Mouse (Mus musculus) lung, embryonic 15.5 days (tissue): ENCODE data around the gene Akirin2. TPM values are rescaled to one million over a fixed set of nuclear protein-coding genes. Genes with fewer than 3 reads are reported as not detected.

Experiments used
- ATAC-seq: fragments of 200-750 bp; cut with Nextera tagmentation; 2 replicates; pipeline ENCODE4 v1.8.0; 2017; ENCODE audit warnings: moderate number of reproducible peaks, borderline replicate concordance; ENCODE audit not compliant: low FRiP score, low TSS enrichment; ENCODE audit errors: extremely low read depth
- H3K27ac ChIP-seq: fragments of 300-500 bp; sonication (generic); 2 replicates; pipeline ENCODE4 v1.5.1; 2015; ENCODE audit warnings: moderate library complexity, mild to moderate bottlenecking, inconsistent platforms
- H3K27me3 ChIP-seq: fragments of 300-500 bp; sonication (generic); 2 replicates; pipeline ENCODE4 v1.6.1; 2015; ENCODE audit warnings: inconsistent platforms
- H3K36me3 ChIP-seq: fragments of 300-500 bp; sonication (generic); 2 replicates; pipeline ENCODE4 v1.6.1; 2015; ENCODE audit warnings: inconsistent platforms
- H3K4me1 ChIP-seq: fragments of 300-500 bp; sonication (generic); 2 replicates; pipeline ENCODE4 v1.6.1; 2015; ENCODE audit warnings: inconsistent platforms
- H3K4me2 ChIP-seq: fragments of 300-500 bp; sonication (generic); 2 replicates; pipeline ENCODE4 v1.6.1; 2015; ENCODE audit warnings: inconsistent platforms, mild to moderate bottlenecking, moderate library complexity
- H3K4me3 ChIP-seq: fragments of 300-500 bp; sonication (generic); 2 replicates; pipeline ENCODE4 v1.5.1; 2015; ENCODE audit warnings: mild to moderate bottlenecking, inconsistent platforms
- H3K9ac ChIP-seq: fragments of 300-500 bp; sonication (generic); 2 replicates; pipeline ENCODE4 v1.6.1; 2015; ENCODE audit warnings: inconsistent platforms
- H3K9me3 ChIP-seq: fragments of 300-500 bp; sonication (generic); 2 replicates; pipeline ENCODE4 v1.6.1; 2016; ENCODE audit warnings: inconsistent platforms
- WGBS: fragments of 180-500 bp; shearing (Covaris S2); methylation state at CpG from one replicate; pipeline ENCODE4 v1.1.7; 2015; 5-methylcytosine and 5-hydroxymethylcytosine counted together
- polyA plus RNA-seq: library from polyadenylated mRNA; unstranded; fragments of >200 nt; fragmentation: Nextera tagmentation; extraction: Ambion mirVana; gene quantifications from 2 replicates; pipeline ENCODE4 v1.2.1, GENCODE M21; 2015

Akirin2 gene
- polyA plus RNA-seq, result 54.5 and 56.1 TPM in 2 replicates

DNA sequence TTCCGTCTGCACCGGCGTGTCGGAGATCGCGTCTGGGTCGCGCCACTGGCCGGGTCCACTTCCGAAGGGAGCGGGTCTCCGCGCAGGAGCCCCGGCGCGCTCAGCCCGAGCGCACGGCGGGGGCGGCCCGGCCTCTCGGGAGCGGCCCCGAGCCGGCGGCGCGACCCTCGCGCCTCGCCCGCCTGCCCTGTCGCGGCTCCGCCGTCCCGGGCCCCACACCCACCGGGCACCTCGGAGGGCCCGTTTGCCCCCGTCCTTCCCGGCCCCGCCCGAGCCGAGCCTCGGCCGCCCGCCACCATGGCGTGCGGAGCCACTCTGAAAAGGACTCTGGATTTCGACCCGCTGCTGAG is at the start of gene Akirin2:
Gene Akirin2, plus strand, starts transcription at position 190 of the 350 bp plus-strand sequence.
- Histone ChIP-seq H3K9me3 (no peaks in the 10 kb centered on the region), H3K4me2 (peak within 1 kb of the TSS; percentile 50), H3K27ac (peak within 1 kb of the TSS; percentile 94), H3K27me3 (no peaks in the 10 kb centered on the region), H3K9ac (peak within 1 kb of the TSS; percentile 99), H3K36me3 (no peaks in the 10 kb centered on the region), H3K4me1 (peaks cover 15% of the 10 kb centered on the region), H3K4me3 (peak within 1 kb of the TSS; percentile 98)
- peak; percentile 58 for ATAC-seq
- WGBS, result under 1% methylated on average over 49 of the region's 53 CpGs

DNA sequence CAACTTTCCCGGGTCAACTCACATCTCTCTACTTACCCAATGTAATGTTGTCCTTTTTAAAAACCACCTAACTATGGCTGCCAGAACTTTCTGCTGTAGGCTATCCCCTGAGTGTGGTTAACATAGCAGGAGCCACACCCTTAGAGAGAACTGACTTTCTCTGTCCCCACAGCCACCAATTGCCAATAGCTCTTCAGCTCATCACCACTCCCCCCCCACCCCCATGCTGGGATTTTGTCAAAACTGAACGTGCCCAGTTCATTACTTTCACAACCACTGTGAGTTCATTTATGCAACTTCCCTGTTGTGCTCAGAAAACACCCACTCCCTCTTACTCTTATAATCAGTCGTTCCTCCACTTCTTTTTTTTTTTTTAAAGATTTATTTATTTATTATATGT is 40.4 kb upstream of the Akirin2 start:
- no peaks in the 10 kb centered on the region for H3K4me1 ChIP-seq
- H3K9ac ChIP-seq, result no peak overlapping the region
- H3K4me3 ChIP-seq, result no peak overlapping the region
- no peaks in the 10 kb centered on the region for H3K9me3 ChIP-seq
- H3K27me3 ChIP-seq, result no peaks in the 10 kb centered on the region
- no peaks in the 10 kb centered on the region for H3K36me3 ChIP-seq
- H3K4me2 ChIP-seq, result no peak overlapping the region
- ATAC-seq, result no peak
- no peak overlapping the region for H3K27ac ChIP-seq
- WGBS, result 80% methylated on average over 3 of the region's 3 CpGs

DNA sequence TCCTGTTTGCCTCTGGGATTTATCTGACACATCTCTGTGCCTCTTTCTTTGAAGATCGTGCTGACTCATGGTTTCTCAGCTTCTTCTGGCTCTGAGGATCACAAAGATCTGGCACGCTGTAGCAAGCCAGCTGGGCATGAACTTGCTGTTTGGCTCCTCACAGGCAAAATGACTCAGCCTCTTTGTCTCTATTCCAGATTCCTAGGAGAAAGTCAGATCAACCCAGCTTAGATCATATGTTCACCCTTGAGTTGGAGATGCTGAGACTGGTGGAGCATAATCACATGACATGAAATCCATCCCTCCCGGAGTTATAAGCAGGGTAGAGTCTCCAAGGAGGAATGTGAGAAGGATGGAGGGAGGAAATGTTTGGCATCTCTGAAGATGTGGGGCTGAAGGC is 27.9 kb upstream of the Akirin2 start:
- Histone ChIP-seq H3K4me2 (no peak overlapping the region), H3K36me3 (no peaks in the 10 kb centered on the region), H3K4me1 (no peaks in the 10 kb centered on the region), H3K4me3 (no peak overlapping the region), H3K27ac (no peak overlapping the region), H3K9me3 (no peaks in the 10 kb centered on the region), H3K27me3 (no peaks in the 10 kb centered on the region), H3K9ac (no peak overlapping the region)
- ATAC-seq, result no peak
- 74% methylated on average over 3 of the region's 3 CpGs for WGBS

DNA sequence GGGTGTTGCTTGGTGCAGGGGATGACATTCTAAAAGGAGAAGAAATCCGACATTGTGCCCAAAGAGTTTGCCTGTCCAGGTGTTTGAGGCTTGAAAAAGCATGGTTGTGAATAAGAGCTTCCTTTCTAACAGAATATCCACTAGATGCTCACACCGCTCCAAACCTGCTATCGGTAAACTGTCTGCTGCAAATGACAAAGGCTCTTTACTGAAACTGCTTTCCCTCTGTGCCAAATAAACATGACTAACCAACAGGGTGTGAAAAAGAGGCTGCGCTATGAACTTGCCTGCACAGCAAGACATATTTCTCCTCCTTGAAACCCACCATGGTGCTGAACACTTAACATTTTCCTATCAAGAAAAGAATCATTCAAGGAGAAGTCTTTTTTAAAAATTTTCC is 27.2 kb upstream of the Akirin2 start:
- Histone ChIP-seq H3K9ac (no peak overlapping the region), H3K27ac (no peak overlapping the region), H3K9me3 (no peaks in the 10 kb centered on the region), H3K4me3 (no peak overlapping the region), H3K4me1 (no peaks in the 10 kb centered on the region), H3K27me3 (no peaks in the 10 kb centered on the region), H3K36me3 (no peaks in the 10 kb centered on the region), H3K4me2 (no peak overlapping the region)
- no peak for ATAC-seq
- 91% methylated on average over 4 of the region's 4 CpGs for WGBS

DNA sequence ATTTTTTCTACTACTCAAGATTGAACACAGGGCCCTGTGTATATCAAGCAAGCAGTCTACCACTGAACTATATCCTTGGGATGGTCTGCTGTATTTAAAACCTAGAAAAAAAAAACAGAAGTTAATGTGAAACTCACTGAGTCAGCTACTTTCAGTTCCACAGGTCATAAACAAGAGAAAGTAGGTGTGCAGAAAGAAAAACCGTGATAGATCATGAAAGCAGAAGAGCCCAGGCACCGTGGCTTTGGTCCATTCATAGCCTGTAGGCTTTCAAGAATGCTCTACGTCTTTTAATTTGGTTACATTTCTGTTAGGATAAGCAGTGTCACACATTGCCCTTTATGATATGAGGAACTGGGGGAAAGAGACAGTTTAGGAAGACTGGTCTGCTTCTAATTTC is 24.0 kb upstream of the Akirin2 start:
- Histone ChIP-seq H3K36me3 (no peaks in the 10 kb centered on the region), H3K4me2 (no peak overlapping the region), H3K27me3 (no peaks in the 10 kb centered on the region), H3K27ac (no peak overlapping the region), H3K9me3 (no peaks in the 10 kb centered on the region), H3K4me3 (no peak overlapping the region), H3K4me1 (no peaks in the 10 kb centered on the region), H3K9ac (no peak overlapping the region)
- no peak for ATAC-seq
- 71% methylated on average over 3 of the region's 3 CpGs for WGBS

DNA sequence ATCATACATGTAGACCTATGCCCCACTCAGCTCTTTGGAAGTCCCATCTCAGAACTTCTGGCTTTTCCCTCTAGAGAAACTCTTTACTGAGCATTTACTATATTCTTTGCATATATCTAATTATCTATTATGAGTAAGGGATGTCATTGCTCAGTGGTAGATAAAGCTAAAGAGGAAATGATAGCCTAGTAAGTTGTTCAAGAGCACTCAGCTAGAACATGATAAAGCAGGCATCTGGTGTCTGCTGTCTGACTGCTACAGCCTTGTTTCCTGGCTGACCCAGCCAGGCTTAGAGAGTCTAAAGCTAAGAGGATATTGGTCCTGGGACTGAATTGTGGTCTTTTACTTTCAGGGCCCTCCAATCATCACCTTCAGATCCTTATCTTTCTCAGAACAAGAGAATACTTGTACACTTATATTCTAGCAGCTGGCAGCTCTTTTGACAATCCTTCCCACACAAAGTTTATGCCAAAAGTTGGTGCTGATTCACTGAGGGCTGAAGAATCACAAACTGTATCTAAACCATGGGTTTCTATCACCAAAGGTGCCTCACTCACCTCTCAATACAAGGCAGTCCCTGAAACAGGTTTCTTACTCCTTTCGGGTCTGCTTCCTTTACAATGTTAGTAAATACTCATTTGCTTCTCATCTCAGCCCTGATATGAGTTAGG is 22.2 kb upstream of the Akirin2 start:
- Histone ChIP-seq H3K9me3 (no peaks in the 10 kb centered on the region), H3K36me3 (no peaks in the 10 kb centered on the region), H3K4me1 (no peaks in the 10 kb centered on the region), H3K4me3 (no peak overlapping the region), H3K9ac (no peak overlapping the region), H3K27me3 (no peaks in the 10 kb centered on the region), H3K27ac (no peak overlapping the region), H3K4me2 (no peak overlapping the region)
- ATAC-seq, result no peak
- WGBS, result 72% methylated on average over 1 of the region's 1 CpGs

DNA sequence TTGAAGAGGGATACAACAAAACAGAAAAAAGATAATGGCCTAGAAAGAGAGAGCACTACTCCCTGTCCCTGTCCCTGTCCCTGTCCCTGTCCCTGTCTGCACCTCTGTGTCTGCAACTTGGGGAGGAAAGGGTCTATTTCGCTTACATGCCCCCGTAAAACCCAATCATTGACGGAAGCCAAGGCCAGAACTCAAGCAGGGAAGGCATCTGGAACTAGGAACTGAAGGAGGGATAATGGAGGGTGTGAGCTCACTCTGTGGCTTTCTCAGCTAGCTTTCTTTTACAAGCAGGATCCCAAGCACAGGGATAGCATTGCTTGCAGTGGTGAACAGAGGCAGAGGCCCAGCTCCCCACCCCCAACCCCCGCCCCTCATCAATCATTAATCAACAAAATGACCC is 21.4 kb upstream of the Akirin2 start:
- no peak overlapping the region for H3K4me2 ChIP-seq
- no peaks in the 10 kb centered on the region for H3K4me1 ChIP-seq
- H3K9me3 ChIP-seq, result no peaks in the 10 kb centered on the region
- H3K9ac ChIP-seq, result no peak overlapping the region
- no peak overlapping the region for H3K27ac ChIP-seq
- no peaks in the 10 kb centered on the region for H3K27me3 ChIP-seq
- no peak for ATAC-seq
- H3K4me3 ChIP-seq, result no peak overlapping the region
- WGBS, result 63% methylated on average over 4 of the region's 4 CpGs
- no peaks in the 10 kb centered on the region for H3K36me3 ChIP-seq

DNA sequence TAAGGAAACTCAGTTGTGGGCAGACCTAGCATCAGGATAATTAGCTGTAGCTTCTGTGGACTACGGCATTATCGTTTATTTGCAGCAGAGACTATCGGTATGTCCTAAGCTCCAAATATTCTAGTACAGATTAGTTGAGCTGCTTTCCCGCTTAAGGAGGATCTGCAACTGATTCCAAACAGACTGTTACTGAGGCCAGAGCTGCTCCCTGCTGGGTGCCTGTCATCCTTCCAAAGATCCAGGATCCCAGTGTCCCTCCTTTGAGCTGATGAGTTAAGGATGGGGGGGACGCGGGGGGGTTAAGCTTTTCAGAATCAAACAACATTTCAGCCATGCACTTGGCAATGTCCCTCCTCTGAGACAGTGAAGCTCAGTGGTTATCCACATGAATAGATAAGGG is 20.8 kb upstream of the Akirin2 start:
- WGBS, result 83% methylated on average over 6 of the region's 6 CpGs
- H3K9ac ChIP-seq, result no peak overlapping the region

DNA sequence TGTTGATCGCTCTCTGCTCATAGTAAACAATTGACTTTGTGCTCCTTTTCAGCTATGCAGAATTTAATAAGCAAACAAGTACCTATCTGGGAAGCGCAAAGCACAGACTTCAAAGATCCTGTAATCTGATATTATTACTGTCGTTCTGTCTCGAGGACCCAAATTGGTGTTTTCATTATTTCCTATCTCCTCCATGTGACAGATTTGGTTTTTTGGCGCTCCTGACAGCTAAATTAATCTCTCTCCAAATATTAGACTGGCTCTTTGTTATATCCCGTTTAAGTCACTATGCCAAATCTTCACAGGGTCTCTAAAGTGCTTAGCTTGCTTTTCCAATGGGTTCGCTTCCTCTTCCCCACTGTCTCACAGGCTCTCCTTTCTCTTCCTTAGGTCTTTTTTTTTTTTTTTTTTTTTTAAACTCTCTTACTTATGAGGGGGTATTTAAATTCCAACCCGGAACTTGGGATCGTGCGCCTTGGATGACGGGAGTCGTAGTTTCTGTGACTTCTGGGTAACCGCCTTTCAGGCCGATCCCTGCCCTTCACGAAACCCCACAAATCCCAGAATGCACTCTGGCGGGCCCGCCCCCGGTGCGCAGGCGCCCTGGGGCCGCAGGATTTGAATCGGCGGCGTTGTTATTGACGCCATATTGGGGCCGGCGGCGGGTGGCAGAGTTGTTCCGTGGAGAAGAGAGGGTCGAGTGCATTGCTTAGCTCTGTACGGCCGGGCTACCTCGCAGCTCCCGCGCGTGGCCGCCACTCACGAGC is 573 bp upstream of the Akirin2 start:
- ATAC-seq, result peak; percentile 95
- Histone ChIP-seq H3K4me2 (peak overlapping the region; percentile 50), H3K27ac (peak overlapping the region; percentile 94), H3K4me1 (peaks cover 13% of the 10 kb centered on the region), H3K36me3 (no peaks in the 10 kb centered on the region), H3K9me3 (no peaks in the 10 kb centered on the region), H3K9ac (peak overlapping the region; percentile 99), H3K27me3 (no peaks in the 10 kb centered on the region), H3K4me3 (peak overlapping the region; percentile 98)
- 3% methylated on average over 38 of the region's 38 CpGs for WGBS

More for the DNA sequence above, 20.8 kb upstream of the Akirin2 start:
- no peak overlapping the region for H3K4me2 ChIP-seq
- H3K27ac ChIP-seq, result no peak overlapping the region
- no peak overlapping the region for H3K4me3 ChIP-seq
- no peaks in the 10 kb centered on the region for H3K4me1 ChIP-seq
- H3K9me3 ChIP-seq, result no peaks in the 10 kb centered on the region
- no peaks in the 10 kb centered on the region for H3K36me3 ChIP-seq
- no peak for ATAC-seq
- H3K27me3 ChIP-seq, result no peaks in the 10 kb centered on the region

DNA sequence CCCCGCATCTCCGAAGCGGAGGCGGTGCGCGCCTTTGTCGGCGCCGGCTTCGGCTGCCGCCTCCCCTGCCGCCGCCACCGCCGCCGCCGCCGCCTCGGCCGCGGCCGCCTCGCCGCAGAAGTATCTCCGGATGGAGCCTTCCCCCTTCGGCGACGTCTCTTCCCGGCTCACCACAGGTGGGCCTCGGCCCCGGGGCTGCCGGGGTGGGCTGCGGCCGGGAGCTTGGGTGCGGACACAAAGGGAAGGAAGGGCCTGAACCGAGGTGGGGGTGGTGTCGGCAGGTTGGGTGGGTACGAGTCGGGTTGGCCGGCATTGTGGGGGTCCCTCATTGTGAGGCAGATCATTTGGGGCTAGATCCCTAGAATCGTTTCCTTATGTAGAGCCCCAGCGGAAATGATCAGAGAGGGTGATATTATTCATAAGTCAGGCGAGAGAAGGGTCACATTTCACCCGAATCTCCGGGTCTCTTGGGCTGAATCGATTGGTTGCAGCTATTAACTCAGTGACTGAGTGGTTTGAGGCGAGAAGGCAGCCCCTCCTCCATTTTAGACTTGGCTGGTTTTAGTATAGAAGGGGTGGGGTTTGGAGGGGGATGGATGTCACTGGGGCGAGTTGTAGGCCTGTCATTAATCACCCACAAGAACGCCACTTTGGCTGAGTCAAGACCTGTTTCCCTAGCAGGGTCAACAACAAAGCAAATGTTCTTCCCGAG is 517 bp downstream of the Akirin2 start:
- H3K27ac ChIP-seq, result peak overlapping the region; percentile 94
- H3K27me3 ChIP-seq, result no peaks in the 10 kb centered on the region
- H3K9me3 ChIP-seq, result no peaks in the 10 kb centered on the region
- peak overlapping the region; percentile 50 for H3K4me2 ChIP-seq
- WGBS, result under 1% methylated on average over 50 of the region's 50 CpGs
- H3K9ac ChIP-seq, result peak overlapping the region; percentile 99
- peak; percentile 66 for ATAC-seq
- peak overlapping the region; percentile 98 for H3K4me3 ChIP-seq
- no peaks in the 10 kb centered on the region for H3K36me3 ChIP-seq
- H3K4me1 ChIP-seq, result peaks cover 18% of the 10 kb centered on the region

DNA sequence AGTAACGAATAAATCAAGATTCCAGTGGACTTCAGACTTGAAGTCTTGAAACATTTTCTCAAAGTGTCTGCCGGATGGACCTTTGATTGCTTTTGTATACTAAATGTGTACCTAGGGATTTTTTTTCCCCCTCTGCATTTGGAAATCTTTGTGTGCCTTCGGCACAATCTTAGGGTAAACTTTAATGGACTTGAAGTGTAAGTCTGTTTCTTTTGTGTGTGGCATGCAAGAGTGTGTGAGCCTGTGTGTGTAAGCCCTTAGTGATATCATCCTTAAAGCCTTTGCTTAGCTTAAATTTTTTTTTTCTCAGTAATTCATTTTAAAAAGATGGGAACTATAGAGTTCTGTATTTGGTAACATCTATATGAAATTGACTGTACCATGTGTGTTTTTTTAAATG is 1.2 kb downstream of the Akirin2 start:
- Histone ChIP-seq H3K27me3 (no peaks in the 10 kb centered on the region), H3K4me1 (peaks cover 24% of the 10 kb centered on the region), H3K4me3 (peak overlapping the region; percentile 98), H3K4me2 (peak overlapping the region; percentile 50), H3K9ac (peak overlapping the region; percentile 99), H3K36me3 (no peaks in the 10 kb centered on the region), H3K9me3 (no peaks in the 10 kb centered on the region), H3K27ac (peak overlapping the region; percentile 94; the same call in 1 of the 2 replicates)
- 6% methylated on average over 3 of the region's 3 CpGs for WGBS
- ATAC-seq, result no peak

DNA sequence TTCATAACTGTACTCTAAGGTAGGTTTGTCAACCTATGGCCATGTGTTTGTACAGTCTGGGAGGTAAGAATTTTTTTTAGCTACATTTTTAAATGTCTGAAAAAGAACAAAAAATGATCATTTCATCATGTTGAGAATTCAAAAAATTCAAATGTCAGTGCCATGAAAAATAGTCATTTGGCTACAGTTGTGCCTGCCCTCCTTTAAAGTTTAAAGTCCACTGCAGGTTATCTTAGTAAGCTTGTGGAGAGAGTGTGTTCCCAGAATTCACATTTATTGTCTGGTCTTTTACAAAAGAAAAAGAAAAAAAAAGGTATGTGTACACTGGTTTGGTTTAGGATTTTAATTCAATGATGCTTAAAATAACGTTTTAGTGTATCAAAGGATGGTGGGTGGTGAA is 3.9 kb downstream of the Akirin2 start:
- Histone ChIP-seq H3K4me2 (no peak overlapping the region), H3K27ac (no peak overlapping the region), H3K9ac (no peak overlapping the region), H3K9me3 (no peaks in the 10 kb centered on the region), H3K4me1 (peaks cover 24% of the 10 kb centered on the region), H3K4me3 (no peak overlapping the region), H3K36me3 (no peaks in the 10 kb centered on the region), H3K27me3 (no peaks in the 10 kb centered on the region)
- WGBS, result 39% methylated on average over 1 of the region's 1 CpGs
- no peak for ATAC-seq
